Mouse (Mus musculus) embryonic facial prominence, embryonic 15.5 days (tissue): ENCODE measurements around the gene Klhl1. TPM values are rescaled to one million over a fixed set of nuclear protein-coding genes. Genes with fewer than 3 reads are reported as not detected.
"Not testable (repeated sequence)": the region's sequence is repeated elsewhere in the genome, so short reads cannot be mapped to it uniquely, and the experiment has no call there.

Experiments
- ATAC-seq: fragments of 200-750 bp; cut with Nextera tagmentation; 2 replicates; pipeline ENCODE4 v1.8.0; 2017; ENCODE audit warnings: low read depth, moderate TSS enrichment; ENCODE audit not compliant: insufficient number of reproducible peaks, low FRiP score, low TSS enrichment
- H3K27ac ChIP-seq: fragments of 300-500 bp; sonication (generic); replicated peaks from 2 replicates; pipeline ENCODE4 v1.5.1; 2015; ENCODE audit warnings: mild to moderate bottlenecking, inconsistent platforms
- H3K27me3 ChIP-seq: fragments of 300-500 bp; sonication (generic); 2 replicates; pipeline ENCODE4 v1.6.1; 2015; ENCODE audit warnings: inconsistent platforms
- H3K36me3 ChIP-seq: fragments of 300-500 bp; sonication (generic); 2 replicates; pipeline ENCODE4 v1.6.1; 2015; ENCODE audit warnings: mild to moderate bottlenecking, inconsistent platforms
- H3K4me1 ChIP-seq: fragments of 300-500 bp; sonication (generic); 2 replicates; pipeline ENCODE4 v1.6.1; 2015; ENCODE audit warnings: inconsistent platforms
- H3K4me2 ChIP-seq: fragments of 300-500 bp; sonication (generic); replicated peaks from 2 replicates; pipeline ENCODE4 v1.6.1; 2015; ENCODE audit warnings: mild to moderate bottlenecking, inconsistent platforms
- H3K4me3 ChIP-seq: fragments of 300-500 bp; sonication (generic); replicated peaks from 2 replicates; pipeline ENCODE4 v1.5.1; 2015; ENCODE audit warnings: mild to moderate bottlenecking, inconsistent platforms
- H3K9ac ChIP-seq: fragments of 300-500 bp; sonication (generic); 2 replicates; pipeline ENCODE4 v1.6.1; 2015; ENCODE audit warnings: inconsistent platforms
- H3K9me3 ChIP-seq: fragments of 300-500 bp; sonication (generic); replicated peaks from 2 replicates; pipeline ENCODE4 v1.6.1; 2016; ENCODE audit warnings: inconsistent platforms
- WGBS: fragments of 180-500 bp; shearing (Covaris S2); methylation state at CpG from one replicate; pipeline ENCODE4 v1.1.7; 2015; 5-methylcytosine and 5-hydroxymethylcytosine counted together
- polyA plus RNA-seq: library from polyadenylated mRNA; unstranded; fragments of >200 nt; fragmentation: Nextera tagmentation; extraction: Ambion mirVana; gene quantifications from 2 replicates; pipeline ENCODE4 v1.2.1, GENCODE M21; 2015

Klhl1 gene
- polyA plus RNA-seq, 1 experiment from 2014 or later, result 0.13 TPM

GRCm38 (mm10) chr14:96331069-96331468, 187.8 kb downstream of the Klhl1 start:
- no peaks in the 10 kb centered on the region for H3K9me3 ChIP-seq
- H3K36me3 ChIP-seq, result no peaks in the 10 kb centered on the region
- no peak overlapping the region for H3K4me3 ChIP-seq
- no peaks in the 10 kb centered on the region for H3K27me3 ChIP-seq
- 57% methylated on average over 4 of the region's 4 CpGs for WGBS
- H3K4me1 ChIP-seq, result no peaks in the 10 kb centered on the region
- H3K9ac ChIP-seq, result no peak overlapping the region
- H3K27ac ChIP-seq, result no peak overlapping the region
- H3K4me2 ChIP-seq, result no peak overlapping the region
- ATAC-seq, result no peak

GRCm38 (mm10) chr14:96217805-96218441, 301.0 kb downstream of the Klhl1 start:
- Histone ChIP-seq H3K9ac (no peak overlapping the region), H3K9me3 (no peaks in the 10 kb centered on the region), H3K27ac (no peak overlapping the region), H3K36me3 (no peaks in the 10 kb centered on the region), H3K4me2 (no peak overlapping the region), H3K4me1 (no peaks in the 10 kb centered on the region), H3K4me3 (no peak overlapping the region), H3K27me3 (no peaks in the 10 kb centered on the region)
- no peak for ATAC-seq
- WGBS, result 63% methylated on average over 6 of the region's 6 CpGs

- H3K4me2 ChIP-seq, ATAC-seq, H3K4me1 ChIP-seq, H3K9ac ChIP-seq, H3K27ac ChIP-seq, H3K27me3 ChIP-seq, H3K4me3 ChIP-seq, H3K9me3 ChIP-seq, H3K36me3 ChIP-seq: not testable (repeated sequence)
- 93% methylated on average over 14 of the region's 16 CpGs for WGBS
Measured at GRCm38 (mm10) chr14:96194795-96195194, 324.1 kb downstream of the Klhl1 start.

- WGBS, result 86% methylated on average over 2 of the region's 2 CpGs
- Histone ChIP-seq H3K4me3 (no peak overlapping the region), H3K9ac (no peak overlapping the region), H3K9me3 (no peaks in the 10 kb centered on the region), H3K27ac (no peak overlapping the region), H3K36me3 (no peaks in the 10 kb centered on the region), H3K4me1 (no peaks in the 10 kb centered on the region), H3K4me2 (no peak overlapping the region), H3K27me3 (no peaks in the 10 kb centered on the region)
- no peak for ATAC-seq
Measured at GRCm38 (mm10) chr14:96174546-96174945, 344.4 kb downstream of the Klhl1 start.

- H3K27me3 ChIP-seq, result no peaks in the 10 kb centered on the region
- ATAC-seq, result no peak
- H3K9ac ChIP-seq, result no peak overlapping the region
- H3K27ac ChIP-seq, result no peak overlapping the region
- H3K9me3 ChIP-seq, result no peaks in the 10 kb centered on the region
- no peak overlapping the region for H3K4me2 ChIP-seq
- no peak overlapping the region for H3K4me3 ChIP-seq
- no peaks in the 10 kb centered on the region for H3K36me3 ChIP-seq
- 73% methylated on average over 9 of the region's 9 CpGs for WGBS
- H3K4me1 ChIP-seq, result no peaks in the 10 kb centered on the region
Measured at GRCm38 (mm10) chr14:96143137-96143536, 375.8 kb downstream of the Klhl1 start.

- H3K4me2 ChIP-seq, result no peak overlapping the region
- H3K27me3 ChIP-seq, result no peaks in the 10 kb centered on the region
- H3K4me1 ChIP-seq, result no peaks in the 10 kb centered on the region
- no peaks in the 10 kb centered on the region for H3K9me3 ChIP-seq
- H3K36me3 ChIP-seq, result no peaks in the 10 kb centered on the region
- ATAC-seq, result no peak
- H3K27ac ChIP-seq, result no peak overlapping the region
- H3K4me3 ChIP-seq, result no peak overlapping the region
- 77% methylated on average over 2 of the region's 2 CpGs for WGBS
- no peak overlapping the region for H3K9ac ChIP-seq
Measured at GRCm38 (mm10) chr14:96140246-96140645, 378.7 kb downstream of the Klhl1 start.

- Histone ChIP-seq H3K9ac (no peak overlapping the region), H3K36me3 (no peaks in the 10 kb centered on the region), H3K4me3 (no peak overlapping the region), H3K4me2 (no peak overlapping the region), H3K27ac (no peak overlapping the region), H3K27me3 (no peaks in the 10 kb centered on the region), H3K9me3 (no peaks in the 10 kb centered on the region), H3K4me1 (no peaks in the 10 kb centered on the region)
- 73% methylated on average over 7 of the region's 7 CpGs for WGBS
- no peak for ATAC-seq
Measured at GRCm38 (mm10) chr14:96107396-96107795, 411.5 kb downstream of the Klhl1 start.

GRCm38 (mm10) chr14:96081681-96082207, 437.2 kb downstream of the Klhl1 start:
- Histone ChIP-seq H3K27me3 (no peaks in the 10 kb centered on the region), H3K9me3 (no peaks in the 10 kb centered on the region), H3K36me3 (no peaks in the 10 kb centered on the region), H3K9ac (no peak overlapping the region), H3K27ac (no peak overlapping the region), H3K4me1 (no peaks in the 10 kb centered on the region), H3K4me3 (no peak overlapping the region), H3K4me2 (no peak overlapping the region)
- WGBS, result 21% methylated on average over 6 of the region's 6 CpGs
- no peak for ATAC-seq

GRCm38 (mm10) chr14:96065884-96066283, 453.0 kb downstream of the Klhl1 start:
- no peaks in the 10 kb centered on the region for H3K27me3 ChIP-seq
- no peak overlapping the region for H3K4me2 ChIP-seq
- H3K27ac ChIP-seq, result no peak overlapping the region
- no peaks in the 10 kb centered on the region for H3K9me3 ChIP-seq
- no peak overlapping the region for H3K9ac ChIP-seq
- no peaks in the 10 kb centered on the region for H3K36me3 ChIP-seq
- no peak for ATAC-seq
- no peak overlapping the region for H3K4me3 ChIP-seq
- WGBS, result 62% methylated on average over 3 of the region's 3 CpGs
- H3K4me1 ChIP-seq, result no peaks in the 10 kb centered on the region
